Mouse (Mus musculus) brain, embryonic 14.5 days (tissue): ENCODE data around the gene Olfr980. TPM values are rescaled to one million over a fixed set of nuclear protein-coding genes. Genes with fewer than 3 reads are reported as not detected.
"Not testable (repeated sequence)": the region's sequence is repeated elsewhere in the genome, so short reads cannot be mapped to it uniquely, and the experiment has no call there.

ENCODE experiments used
- DNase-seq: peaks from one replicate; pipeline ENCODE4 v3.0.0-alpha.2; 2011; ENCODE audit warnings: low read depth
- CTCF ChIP-seq: fragments of 200-500 bp; IDR thresholded peaks from 2 replicates; pipeline ENCODE4 v1.5.1; 2012; ENCODE audit warnings: inconsistent platforms, mild to moderate bottlenecking, moderate library complexity, borderline replicate concordance; ENCODE audit not compliant: insufficient read depth, insufficient read length; ENCODE audit errors: extremely low read depth
- POLR2A ChIP-seq: fragments of 200-500 bp; IDR thresholded peaks from 2 replicates; pipeline ENCODE4 v1.6.1; 2012; ENCODE audit warnings: mild to moderate bottlenecking, inconsistent platforms, borderline replicate concordance; ENCODE audit not compliant: poor library complexity, insufficient read depth, insufficient read length, severe bottlenecking; ENCODE audit errors: extremely low read depth
- polyA plus RNA-seq: library from polyadenylated mRNA; depleted of rRNA; stranded (reverse); fragments of >200 nt; gene quantifications from 2 replicates; pipeline ENCODE4 v1.2.3, GENCODE M21; 2012; rRNA removed

Olfr980 gene
- polyA plus RNA-seq, result not detected in 2 replicates

GRCm38 (mm10) chr9:40009482-40009881, at the start of gene Olfr980:
Gene Olfr980, minus strand, starts transcription at chr9:40009582.
- no peak for DNase-seq
- TF ChIP-seq POLR2A, result no peak
- TF ChIP-seq CTCF, result no peak

- TF ChIP-seq POLR2A, result no peak
- TF ChIP-seq CTCF, result no peak
- no peak for DNase-seq
Measured at GRCm38 (mm10) chr9:40050138-40050537, 40.8 kb upstream of the Olfr980 start.

GRCm38 (mm10) chr9:40021164-40021563, 11.8 kb upstream of the Olfr980 start, which contains the start of gene Olfr981:
Gene Olfr981, plus strand, starts transcription at chr9:40021464.
- no peak for DNase-seq
- TF ChIP-seq CTCF, result no peak
- TF ChIP-seq POLR2A, result no peak

GRCm38 (mm10) chr9:40003365-40003764, 6.0 kb downstream of the Olfr980 start, which contains the start of gene Olfr979:
Gene Olfr979, minus strand, starts transcription at chr9:40003465.
- TF ChIP-seq POLR2A, result no peak
- no peak for TF ChIP-seq CTCF
- DNase-seq, result no peak

GRCm38 (mm10) chr9:39991813-39992212, 17.6 kb downstream of the Olfr980 start, which contains the start of gene Olfr978:
Gene Olfr978, plus strand, starts transcription at chr9:39992113.
- DNase-seq, result no peak
- TF ChIP-seq POLR2A (no peak), CTCF (no peak)

GRCm38 (mm10) chr9:39976581-39977145, 32.7 kb downstream of the Olfr980 start:
- not testable (repeated sequence) for DNase-seq

GRCm38 (mm10) chr9:39961033-39961432, 48.3 kb downstream of the Olfr980 start, which contains the start of gene Olfr976:
Gene Olfr976, minus strand, starts transcription at chr9:39961133.
- not testable (repeated sequence) for DNase-seq

Other genes starting within 250 kb of the Olfr980 start
- not detected in 2 replicates for gene Olfr968, start 226.3 kb downstream of the Olfr980 start, polyA plus RNA-seq
- not detected in 2 replicates for gene Olfr969, start 218.6 kb downstream of the Olfr980 start, polyA plus RNA-seq
- gene Olfr970, start 200.7 kb downstream of the Olfr980 start, polyA plus RNA-seq, result not detected in 2 replicates
- not detected in 2 replicates for gene Olfr971, start 172.7 kb downstream of the Olfr980 start, polyA plus RNA-seq
- gene Olfr972, start 143.2 kb downstream of the Olfr980 start, polyA plus RNA-seq, result not detected in 2 replicates
- not detected in 2 replicates for gene Olfr229, start 102.2 kb downstream of the Olfr980 start, polyA plus RNA-seq
- gene Olfr974, start 72.1 kb downstream of the Olfr980 start, polyA plus RNA-seq, result not detected in 2 replicates
- gene Olfr975, start 57.5 kb downstream of the Olfr980 start, polyA plus RNA-seq, result 0.04 and 0.07 TPM in 2 replicates
- not detected in 2 replicates for gene Olfr976, start 48.4 kb downstream of the Olfr980 start, polyA plus RNA-seq
- gene Olfr978, start 17.5 kb downstream of the Olfr980 start, polyA plus RNA-seq, result not detected in 2 replicates
- gene Olfr979, start 6.1 kb downstream of the Olfr980 start, polyA plus RNA-seq, result not detected in 2 replicates
- not detected in 2 replicates for gene Olfr981, start 11.9 kb upstream of the Olfr980 start, polyA plus RNA-seq
- not detected in 2 replicates for gene Olfr982, start 64.2 kb upstream of the Olfr980 start, polyA plus RNA-seq
- gene Olfr983, start 84.0 kb upstream of the Olfr980 start, polyA plus RNA-seq, result not detected in 2 replicates
- gene Olfr984, start 104.6 kb upstream of the Olfr980 start, polyA plus RNA-seq, result not detected in 2 replicates
- gene Olfr985, start 120.6 kb upstream of the Olfr980 start, polyA plus RNA-seq, result 0.07 TPM in 1 of 2 replicates, not detected in the other
- gene Tmem225, start 138.5 kb upstream of the Olfr980 start, polyA plus RNA-seq, result not detected in 2 replicates
- gene Olfr986, start 171.3 kb upstream of the Olfr980 start, polyA plus RNA-seq, result not detected in 2 replicates
- 6.7 and 9.4 TPM in 2 replicates for gene Zfp202, start 182.7 kb upstream of the Olfr980 start, polyA plus RNA-seq